Mouse (Mus musculus): Measurements from ENCODE around the gene Nenf. TPM values are rescaled to one million over a fixed set of nuclear protein-coding genes. Genes with fewer than 3 reads are reported as not detected.
A peak's percentile ranks its signal among the peaks of the same experiment; 100 is the strongest.

Gene Nenf
- total RNA-seq, 2 experiments from 2014 or later = 71.3 to 76.4 TPM

DNA sequence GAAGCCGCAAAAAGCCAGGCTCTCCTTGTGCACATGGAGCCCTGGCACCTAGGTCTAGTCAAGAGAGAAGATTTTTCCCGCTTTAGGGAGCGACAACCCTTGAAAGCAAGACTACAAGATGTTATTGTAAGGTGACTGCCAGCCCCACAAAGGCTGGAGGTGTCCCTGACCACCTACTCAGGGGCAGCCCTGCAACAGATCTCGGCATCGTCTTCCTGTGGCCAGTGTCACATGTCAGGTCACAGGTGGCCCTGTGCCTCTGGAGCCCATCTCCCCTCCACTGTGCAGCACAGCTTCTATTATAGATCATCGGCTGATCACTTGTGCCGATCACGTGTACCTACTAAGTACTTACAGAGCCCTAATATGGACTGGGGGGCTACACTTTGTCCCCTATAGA is 29.6 kb upstream of the Nenf start:
- intact Hi-C loops (cut with DNase I) = no loop called here
- H3K4me3 ChIP-seq = no peak overlapping the region
- DNase-seq (ENCODE audit: extremely low spot score in 1 of 2, low spot score in 2 of 2) = no peak
- no peak overlapping the region for H3K27ac ChIP-seq
- no peak for TF ChIP-seq CTCF (IDR thresholded peaks at IDR 0.05)

DNA sequence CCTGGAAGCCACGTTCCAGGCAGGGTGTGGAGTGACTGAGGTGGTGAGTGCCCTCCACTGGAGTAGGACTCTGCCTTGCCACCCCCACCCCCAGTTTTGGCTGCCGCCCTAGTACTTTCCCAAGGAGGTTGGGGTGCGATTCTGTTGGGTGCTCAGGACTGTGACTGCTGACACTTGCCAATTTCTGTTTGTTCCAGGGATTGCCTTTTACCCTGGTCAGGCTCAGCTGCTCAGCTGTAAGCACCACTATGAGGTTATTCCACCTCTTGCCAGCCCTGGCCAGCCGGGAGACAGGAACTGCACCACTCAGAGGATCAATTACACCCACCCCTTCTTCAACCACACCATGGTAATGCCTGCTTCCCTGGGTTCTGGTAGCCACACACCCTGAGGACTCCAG is 22.5 kb upstream of the Nenf start:
- no peak for DNase-seq (ENCODE audit: extremely low spot score in 1 of 2, low spot score in 2 of 2)
- Histone ChIP-seq H3K27ac (no peak overlapping the region), H3K4me3 (no peak overlapping the region)
- intact Hi-C loops (cut with DNase I) = no loop called here
- TF ChIP-seq CTCF (IDR thresholded peaks at IDR 0.05) = no peak

DNA sequence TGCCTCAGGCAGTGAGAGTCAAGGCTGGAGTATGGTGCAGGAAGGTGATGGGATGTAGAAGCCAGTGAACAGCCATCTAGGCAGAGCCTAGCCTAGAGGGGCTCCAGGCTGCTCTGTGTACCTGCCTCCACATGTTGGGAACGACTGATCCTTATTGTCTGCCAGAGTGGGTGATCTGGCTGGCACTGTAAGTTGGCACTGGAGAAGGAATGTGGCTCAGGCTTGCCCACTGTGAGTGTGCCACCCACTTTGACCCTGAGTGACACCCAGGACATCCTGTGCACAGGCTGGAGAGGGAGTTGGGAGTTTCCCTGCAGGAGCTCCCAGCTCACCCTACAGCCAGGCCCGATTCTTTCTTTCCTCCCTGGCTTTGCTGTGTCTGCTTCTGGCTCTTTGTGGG is 21.9 kb upstream of the Nenf start:
- intact Hi-C loops (cut with DNase I) = no loop called here
- DNase-seq (ENCODE audit: extremely low spot score in 1 of 2, low spot score in 2 of 2) = no peak
- no peak for TF ChIP-seq CTCF (IDR thresholded peaks at IDR 0.05)
- H3K4me3 ChIP-seq = no peak overlapping the region
- H3K27ac ChIP-seq = no peak overlapping the region

DNA sequence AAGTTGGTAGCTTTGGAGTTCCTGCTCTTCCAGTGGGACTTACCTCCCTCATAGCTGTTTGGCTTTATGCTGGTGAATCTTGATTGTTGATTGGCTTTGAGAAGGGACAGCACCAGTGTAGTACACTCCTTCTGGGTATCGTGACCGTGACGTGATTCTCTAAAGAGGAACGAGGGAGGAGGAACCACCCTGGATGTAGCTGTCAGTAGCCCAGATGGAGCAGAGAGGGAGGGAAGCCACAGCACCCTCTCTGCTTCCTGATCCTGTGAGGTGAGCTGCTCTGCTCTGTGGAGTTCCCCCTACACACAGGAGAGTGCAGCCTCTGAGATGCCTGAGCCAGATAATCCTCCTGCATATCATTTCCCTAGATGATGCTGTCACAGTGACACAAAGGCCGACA is 16.5 kb upstream of the Nenf start:
- no peak overlapping the region for H3K4me3 ChIP-seq
- no peak overlapping the region for H3K27ac ChIP-seq
- intact Hi-C loops (cut with DNase I) = no loop called here
- no peak for DNase-seq (ENCODE audit: extremely low spot score in 1 of 2, low spot score in 2 of 2)
- TF ChIP-seq CTCF (IDR thresholded peaks at IDR 0.05) = no peak

DNA sequence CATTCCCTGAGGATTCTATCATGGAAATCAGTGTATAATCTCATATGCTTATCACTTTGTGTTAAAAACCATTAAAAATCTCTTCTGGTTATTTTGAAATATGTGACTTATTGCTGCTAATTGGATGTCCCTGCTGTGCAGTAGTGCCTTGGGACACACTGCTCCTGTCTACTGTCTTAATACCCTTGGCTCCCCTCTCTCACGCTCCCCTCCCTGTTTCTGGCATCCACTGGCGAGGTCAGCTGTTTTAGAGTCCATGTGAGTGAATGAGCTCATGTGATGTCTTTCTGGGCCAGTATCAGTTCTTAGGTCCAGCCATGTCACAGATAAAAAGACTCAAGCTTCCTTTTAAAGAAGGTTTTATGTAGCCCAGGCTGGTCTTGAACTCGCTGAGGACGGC is 12.4 kb upstream of the Nenf start:
- Histone ChIP-seq H3K4me3 (no peak overlapping the region), H3K27ac (no peak overlapping the region)
- DNase-seq (ENCODE audit: extremely low spot score in 1 of 2, low spot score in 2 of 2) = no peak
- intact Hi-C loops (cut with DNase I) = no loop called here
- no peak for TF ChIP-seq CTCF (IDR thresholded peaks at IDR 0.05)

DNA sequence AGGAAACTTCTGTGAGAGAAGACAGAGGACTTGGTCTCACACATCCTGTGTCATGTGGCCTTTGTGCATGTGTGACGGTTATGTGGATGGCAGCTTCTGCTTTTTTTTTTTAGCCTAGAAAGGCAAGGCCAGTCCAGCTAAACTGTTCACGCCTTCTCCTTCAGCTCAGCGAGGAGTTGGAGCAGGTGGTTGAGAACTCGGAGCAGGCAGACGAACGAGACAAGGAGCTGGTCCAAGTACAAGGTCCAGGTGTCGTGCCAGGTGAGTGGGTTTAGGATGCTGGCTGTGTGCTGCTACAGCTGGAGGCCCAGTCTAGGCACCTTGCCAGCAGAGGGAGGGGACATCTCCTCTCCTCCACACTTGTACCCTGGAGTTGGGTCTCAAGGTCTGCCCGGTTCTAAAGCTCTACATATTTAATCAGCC is 10.0 kb upstream of the Nenf start:
- intact Hi-C loops (cut with DNase I) = no loop called here
- TF ChIP-seq CTCF (IDR thresholded peaks at IDR 0.05) = no peak
- H3K27ac ChIP-seq = no peak overlapping the region
- DNase-seq (ENCODE audit: extremely low spot score in 1 of 2, low spot score in 2 of 2) = no peak
- no peak overlapping the region for H3K4me3 ChIP-seq

DNA sequence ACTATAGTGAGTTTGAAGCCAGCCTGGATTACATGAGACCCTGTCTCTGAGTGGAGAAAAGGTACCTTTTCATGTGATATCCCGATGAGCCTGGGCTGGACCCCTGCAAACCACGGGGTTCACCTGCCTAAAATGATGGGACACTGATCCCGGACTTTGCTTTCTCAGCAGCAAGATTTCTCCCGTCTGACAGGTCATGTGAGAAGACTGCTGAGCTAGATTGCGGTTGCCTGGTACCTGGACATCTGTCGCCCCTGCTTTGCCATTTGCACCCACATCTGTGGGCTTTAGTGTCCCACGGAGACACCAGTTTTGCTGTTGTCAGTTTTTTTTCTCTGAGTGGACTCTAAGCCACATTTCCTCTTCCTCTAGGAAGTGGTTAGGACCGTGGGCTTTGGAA is 9.3 kb upstream of the Nenf start:
- no peak for TF ChIP-seq CTCF (IDR thresholded peaks at IDR 0.05)
- intact Hi-C loops (cut with DNase I) = no loop called here
- Histone ChIP-seq H3K4me3 (peak overlapping the region; percentile 100; the same call in 1 of the 2 replicates), H3K27ac (no peak overlapping the region)
- no peak for DNase-seq (ENCODE audit: extremely low spot score in 1 of 2, low spot score in 2 of 2)

DNA sequence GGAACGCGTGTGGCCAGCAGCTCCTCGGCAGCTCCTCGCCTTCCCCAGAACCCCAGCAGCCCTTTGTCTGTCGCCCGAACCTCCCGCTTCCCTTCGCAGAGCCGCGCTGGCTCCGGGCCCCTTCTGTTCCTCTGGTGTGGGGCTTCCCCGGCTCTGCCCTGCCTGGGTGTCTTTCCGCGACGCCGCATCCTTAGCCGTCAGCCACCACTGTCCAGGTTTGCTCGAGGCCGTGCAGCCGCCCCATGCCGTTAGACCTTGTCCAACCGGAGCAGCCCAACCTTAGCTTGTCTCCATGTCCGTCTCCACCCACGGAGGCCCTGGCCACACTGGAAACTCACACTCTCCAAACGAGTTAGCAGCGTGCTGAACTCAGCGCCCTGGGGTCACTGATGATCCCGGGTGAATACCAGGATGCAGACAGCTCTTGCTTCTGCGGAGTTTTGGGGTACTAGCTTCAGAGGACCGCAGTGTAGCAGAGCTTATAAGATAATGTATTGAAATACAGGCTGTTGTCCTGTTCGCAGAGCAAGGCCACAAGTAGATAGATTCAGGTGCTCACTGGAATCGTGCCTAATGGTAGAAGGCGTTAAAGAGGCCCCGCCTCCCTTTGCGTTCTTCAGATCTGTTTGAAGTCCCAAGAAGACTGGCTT is 8.4 kb upstream of the Nenf start:
- H3K4me3 ChIP-seq = peak overlapping the region; percentile 100
- DNase-seq (ENCODE audit: extremely low spot score in 1 of 2, low spot score in 2 of 2) = peak in 1 of 2 experiments; percentile 40
- intact Hi-C loops (cut with DNase I) = no loop called here
- no peak for TF ChIP-seq CTCF (IDR thresholded peaks at IDR 0.05)
- H3K27ac ChIP-seq = peak overlapping the region; percentile 79

DNA sequence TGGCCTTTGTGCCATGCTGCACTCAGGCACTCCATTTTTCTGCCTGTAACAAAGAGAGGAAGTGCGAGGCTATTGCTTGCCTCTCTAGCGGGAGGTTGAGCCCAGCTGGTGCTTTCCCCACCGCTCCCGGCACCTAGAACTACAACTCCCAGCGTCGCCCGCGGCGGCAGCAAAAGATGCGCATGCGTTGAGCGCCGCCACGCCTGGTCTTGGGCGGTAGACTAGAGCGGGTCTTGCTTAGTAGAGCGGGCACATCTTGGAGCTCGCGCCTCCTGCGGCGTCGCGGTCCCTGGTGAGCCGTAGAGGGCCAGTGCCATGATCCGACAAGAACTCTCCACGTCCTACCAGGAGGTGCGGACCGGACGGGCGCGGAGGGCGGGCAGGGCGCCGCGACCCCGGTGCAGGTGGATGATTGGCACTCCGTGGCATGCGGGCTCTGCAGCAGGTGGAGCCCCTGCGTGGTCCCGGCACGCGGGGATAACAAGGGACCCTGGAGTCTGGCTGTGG is 7.8 kb upstream of the Nenf start, which contains the start of gene Tmem206:
Gene Tmem206 (plus strand): TSS at position 187 of the 507 bp plus-strand sequence.
- peak; percentile 95 for DNase-seq (ENCODE audit: extremely low spot score in 1 of 2, low spot score in 2 of 2)
- intact Hi-C loops (cut with DNase I) = no loop called here
- no peak; the same call in 1 of the 2 replicates for TF ChIP-seq CTCF (IDR thresholded peaks at IDR 0.05)
- peak within 1 kb of the TSS; percentile 100 for H3K4me3 ChIP-seq
- peak within 1 kb of the TSS; percentile 79 for H3K27ac ChIP-seq

DNA sequence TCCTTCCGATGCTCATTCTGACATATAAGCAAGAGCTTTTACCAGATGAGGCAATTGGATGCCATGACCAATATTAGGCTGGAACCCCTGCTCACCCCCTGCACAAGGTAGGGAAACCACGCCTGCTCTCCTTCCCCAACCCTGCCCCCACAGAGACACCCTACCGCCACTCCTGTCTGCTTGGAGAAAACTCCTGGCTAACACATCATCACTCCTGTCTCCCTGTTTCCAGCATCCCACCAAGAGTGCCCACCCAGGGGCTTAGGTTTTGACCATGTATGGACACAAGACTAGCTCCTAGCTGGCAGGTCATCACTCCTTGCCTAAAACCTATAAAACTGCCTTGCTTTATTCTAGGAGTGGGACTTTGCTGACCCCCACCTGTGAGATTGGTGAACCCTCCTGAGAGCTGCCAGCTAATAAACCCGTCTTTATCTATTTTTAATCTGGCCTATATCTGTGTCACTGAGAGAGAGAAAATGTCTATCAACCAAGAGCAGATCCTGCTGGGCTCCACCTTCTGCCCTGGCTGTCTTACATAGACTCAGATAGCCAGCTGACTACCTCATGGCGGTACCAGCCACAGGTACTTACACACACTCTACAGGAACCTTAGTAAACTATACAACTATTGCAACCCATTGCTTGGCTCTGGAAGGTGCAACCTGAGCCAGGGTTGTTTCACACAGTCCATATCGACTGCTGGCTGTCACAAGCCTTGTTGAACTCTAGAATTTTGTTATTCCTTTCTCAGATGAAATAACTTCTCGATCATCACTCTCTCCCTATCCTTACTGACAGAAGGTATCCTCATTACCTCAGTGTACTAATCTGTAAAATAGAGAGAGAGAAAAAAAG is 7.0 kb upstream of the Nenf start:
- Histone ChIP-seq H3K27ac (peak overlapping the region; percentile 77), H3K4me3 (peak overlapping the region; percentile 100)
- intact Hi-C loops (cut with DNase I) = no loop called here
- no peak for DNase-seq (ENCODE audit: extremely low spot score in 1 of 2, low spot score in 2 of 2)
- TF ChIP-seq CTCF (IDR thresholded peaks at IDR 0.05) = no peak

DNA sequence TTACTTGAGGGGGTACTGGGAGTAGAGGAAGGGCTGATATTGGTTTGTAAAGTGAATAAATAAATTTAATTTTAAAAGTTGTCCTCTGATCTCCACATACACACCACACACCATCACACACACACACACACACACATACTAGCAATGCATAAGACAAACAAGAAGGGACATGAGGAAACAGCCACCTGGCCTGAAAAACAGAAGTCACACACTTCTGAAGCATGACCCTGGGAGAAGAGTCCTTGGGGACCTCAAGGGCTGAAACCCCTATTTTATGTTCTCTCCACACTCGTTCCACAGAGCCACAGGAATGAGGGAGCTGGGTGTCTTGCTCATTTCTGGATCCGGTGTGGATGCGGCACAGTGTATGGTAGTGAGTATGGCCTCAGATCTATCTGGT is 5.4 kb upstream of the Nenf start:
- intact Hi-C loops (cut with DNase I) = no loop called here
- Histone ChIP-seq H3K4me3 (no peak overlapping the region), H3K27ac (no peak overlapping the region)
- no peak for DNase-seq (ENCODE audit: extremely low spot score in 1 of 2, low spot score in 2 of 2)
- TF ChIP-seq CTCF (IDR thresholded peaks at IDR 0.05) = no peak

DNA sequence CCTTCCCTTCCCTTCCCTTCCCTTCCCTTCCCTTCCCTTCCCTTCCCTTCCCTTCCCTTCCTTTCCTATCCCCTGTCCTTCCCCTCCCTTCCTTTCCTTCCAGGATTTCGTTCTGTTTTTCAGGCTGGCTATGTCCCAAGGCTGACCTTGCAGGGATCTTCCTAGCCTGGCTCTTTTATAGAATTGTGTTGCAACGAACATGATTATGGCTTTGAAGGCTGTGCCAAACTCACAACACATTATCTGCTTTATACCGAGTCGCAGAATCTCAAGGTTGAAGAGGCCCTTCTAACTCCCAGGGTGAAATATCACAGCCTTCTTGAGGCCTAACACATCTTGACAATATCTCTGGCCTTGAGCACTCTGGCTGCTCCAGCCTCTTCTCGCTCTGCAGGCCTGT is 692 bp upstream of the Nenf start:
- H3K4me3 ChIP-seq = no peak overlapping the region
- no peak overlapping the region for H3K27ac ChIP-seq
- TF ChIP-seq CTCF (IDR thresholded peaks at IDR 0.05) = no peak
- no peak for DNase-seq (ENCODE audit: extremely low spot score in 1 of 2, low spot score in 2 of 2)
- intact Hi-C loops (cut with DNase I) = loop anchor here (5.0 kb wide), 1 partner anchor 74 kb away; no protein-coding TSS in a partner anchor

All from left cerebral cortex, adult 2 months (tissue).